Mouse (Mus musculus): ENCODE measurements around the gene Actl6b. TPM values are rescaled to one million over a fixed set of nuclear protein-coding genes. Genes with fewer than 3 reads are reported as not detected.

Gene Actl6b
- polyA plus RNA-seq, 1 experiment: 0.25 TPM

GRCm38 (mm10) chr5:137513951-137514721, 39.2 kb upstream of the Actl6b start:
- no peak overlapping the region for H3K27ac ChIP-seq (ENCODE audit: control insufficient read depth, insufficient read depth, low read depth, low read length)
- no peaks in the 10 kb centered on the region; the same call in none of the 2 replicates for H3K4me1 ChIP-seq (ENCODE audit: control insufficient read depth, insufficient read depth, low read length)
- TF ChIP-seq CTCF (IDR thresholded peaks at IDR 0.05; ENCODE audit: control insufficient read depth, insufficient read depth, insufficient replicate concordance, low read depth, low read length) (no peak), POLR2A (IDR thresholded peaks at IDR 0.05; ENCODE audit: control insufficient read depth, low read depth, low read length) (no peak)
- H3K36me3 ChIP-seq (ENCODE audit: control insufficient read depth, insufficient read depth, low read length): no peaks in the 10 kb centered on the region
- H3K27me3 ChIP-seq (ENCODE audit: control insufficient read depth, insufficient read depth, low read length): no peaks in the 10 kb centered on the region
- no peak overlapping the region for H3K4me3 ChIP-seq (ENCODE audit: control insufficient read depth, low read depth, low read length)

- H3K36me3 ChIP-seq (ENCODE audit: control insufficient read depth, insufficient read depth, low read length): no peaks in the 10 kb centered on the region
- H3K27ac ChIP-seq (ENCODE audit: control insufficient read depth, insufficient read depth, low read depth, low read length): no peak overlapping the region
- no peaks in the 10 kb centered on the region; the same call in 1 of the 2 replicates for H3K4me1 ChIP-seq (ENCODE audit: control insufficient read depth, insufficient read depth, low read length)
Measured at GRCm38 (mm10) chr5:137514811-137515210, 38.5 kb upstream of the Actl6b start.

GRCm38 (mm10) chr5:137518436-137518835, 34.9 kb upstream of the Actl6b start, which contains the start of gene Gigyf1:
Gene Gigyf1 (plus strand): TSS chr5:137518548.
- Histone ChIP-seq H3K4me3 (ENCODE audit: control insufficient read depth, low read depth, low read length) (no peak within 1 kb of the TSS), H3K27ac (ENCODE audit: control insufficient read depth, insufficient read depth, low read depth, low read length) (no peak within 1 kb of the TSS), H3K27me3 (ENCODE audit: control insufficient read depth, insufficient read depth, low read length) (no peaks in the 10 kb centered on the region), H3K4me1 (ENCODE audit: control insufficient read depth, insufficient read depth, low read length) (no peaks in the 10 kb centered on the region), H3K36me3 (ENCODE audit: control insufficient read depth, insufficient read depth, low read length) (peaks cover 3% of the 10 kb centered on the region; the same call in 1 of the 2 replicates)
- peak; percentile 42; the same call in 1 of the 2 replicates for TF ChIP-seq CTCF (IDR thresholded peaks at IDR 0.05; ENCODE audit: control insufficient read depth, insufficient read depth, insufficient replicate concordance, low read depth, low read length)
- TF ChIP-seq POLR2A (IDR thresholded peaks at IDR 0.05; ENCODE audit: control insufficient read depth, low read depth, low read length): no peak

More at GRCm38 (mm10) chr5:137514811-137515210, 38.5 kb upstream of the Actl6b start:
- TF ChIP-seq CTCF (IDR thresholded peaks at IDR 0.05; ENCODE audit: control insufficient read depth, insufficient read depth, insufficient replicate concordance, low read depth, low read length) (no peak), POLR2A (IDR thresholded peaks at IDR 0.05; ENCODE audit: control insufficient read depth, low read depth, low read length) (no peak)
- Histone ChIP-seq H3K27me3 (ENCODE audit: control insufficient read depth, insufficient read depth, low read length) (no peaks in the 10 kb centered on the region), H3K4me3 (ENCODE audit: control insufficient read depth, low read depth, low read length) (no peak overlapping the region)

- Histone ChIP-seq H3K36me3 (ENCODE audit: control insufficient read depth, insufficient read depth, low read length) (peaks cover 3% of the 10 kb centered on the region; the same call in 1 of the 2 replicates), H3K27ac (ENCODE audit: control insufficient read depth, insufficient read depth, low read depth, low read length) (no peak overlapping the region)
- TF ChIP-seq CTCF (IDR thresholded peaks at IDR 0.05; ENCODE audit: control insufficient read depth, insufficient read depth, insufficient replicate concordance, low read depth, low read length) (no peak), POLR2A (IDR thresholded peaks at IDR 0.05; ENCODE audit: control insufficient read depth, low read depth, low read length) (no peak)
Measured at GRCm38 (mm10) chr5:137519691-137520550, 33.4 kb upstream of the Actl6b start.

GRCm38 (mm10) chr5:137521861-137522260, 31.5 kb upstream of the Actl6b start:
- no peak overlapping the region for H3K27ac ChIP-seq (ENCODE audit: control insufficient read depth, insufficient read depth, low read depth, low read length)
- no peaks in the 10 kb centered on the region for H3K4me1 ChIP-seq (ENCODE audit: control insufficient read depth, insufficient read depth, low read length)
- TF ChIP-seq POLR2A (IDR thresholded peaks at IDR 0.05; ENCODE audit: control insufficient read depth, low read depth, low read length): no peak
- no peak for TF ChIP-seq CTCF (IDR thresholded peaks at IDR 0.05; ENCODE audit: control insufficient read depth, insufficient read depth, insufficient replicate concordance, low read depth, low read length)
- no peak overlapping the region for H3K4me3 ChIP-seq (ENCODE audit: control insufficient read depth, low read depth, low read length)
- peaks cover 3% of the 10 kb centered on the region; the same call in 1 of the 2 replicates for H3K36me3 ChIP-seq (ENCODE audit: control insufficient read depth, insufficient read depth, low read length)
- no peaks in the 10 kb centered on the region for H3K27me3 ChIP-seq (ENCODE audit: control insufficient read depth, insufficient read depth, low read length)

More at GRCm38 (mm10) chr5:137519691-137520550, 33.4 kb upstream of the Actl6b start:
- no peaks in the 10 kb centered on the region for H3K4me1 ChIP-seq (ENCODE audit: control insufficient read depth, insufficient read depth, low read length)
- no peaks in the 10 kb centered on the region for H3K27me3 ChIP-seq (ENCODE audit: control insufficient read depth, insufficient read depth, low read length)
- H3K4me3 ChIP-seq (ENCODE audit: control insufficient read depth, low read depth, low read length): no peak overlapping the region

- Histone ChIP-seq H3K4me3 (ENCODE audit: control insufficient read depth, low read depth, low read length) (no peak overlapping the region), H3K4me1 (ENCODE audit: control insufficient read depth, insufficient read depth, low read length) (no peaks in the 10 kb centered on the region), H3K27ac (ENCODE audit: control insufficient read depth, insufficient read depth, low read depth, low read length) (no peak overlapping the region), H3K27me3 (ENCODE audit: control insufficient read depth, insufficient read depth, low read length) (no peaks in the 10 kb centered on the region), H3K36me3 (ENCODE audit: control insufficient read depth, insufficient read depth, low read length) (peaks cover 3% of the 10 kb centered on the region; the same call in 1 of the 2 replicates)
- TF ChIP-seq POLR2A (IDR thresholded peaks at IDR 0.05; ENCODE audit: control insufficient read depth, low read depth, low read length): no peak
- TF ChIP-seq CTCF (IDR thresholded peaks at IDR 0.05; ENCODE audit: control insufficient read depth, insufficient read depth, insufficient replicate concordance, low read depth, low read length): no peak
Measured at GRCm38 (mm10) chr5:137522711-137523110, 30.6 kb upstream of the Actl6b start.

All from testis, adult 2 months (tissue).